Mouse (Mus musculus) R1 (cell line): Measurements from ENCODE around the gene Map3k3.
"Not testable (repeated sequence)": the region's sequence is repeated elsewhere in the genome, so short reads cannot be mapped to it uniquely, and the experiment has no call there.

ENCODE experiments used
- DNase-seq: peaks from one replicate; pipeline ENCODE4 v3.0.0-alpha.2; 2018; ENCODE audit warnings: low read depth, low spot score

Map3k3 gene

GRCm38 (mm10) chr11:106076321-106076720 lies 8.1 kb upstream of the Map3k3 start:
- peak; percentile 73 for DNase-seq

GRCm38 (mm10) chr11:106084911-106085561 lies 623 bp downstream of the Map3k3 start:
- DNase-seq = peak; percentile 75

GRCm38 (mm10) chr11:106098223-106098622 lies 13.8 kb downstream of the Map3k3 start:
- no peak for DNase-seq

GRCm38 (mm10) chr11:106102866-106103265 lies 18.5 kb downstream of the Map3k3 start:
- no peak for DNase-seq

GRCm38 (mm10) chr11:106106047-106106587 lies 21.7 kb downstream of the Map3k3 start:
- DNase-seq = no peak

- DNase-seq = no peak
These were observed 27.3 kb downstream of the Map3k3 start for GRCm38 (mm10) chr11:106111688-106112087.

GRCm38 (mm10) chr11:106122221-106122620 lies 37.8 kb downstream of the Map3k3 start:
- DNase-seq = no peak

GRCm38 (mm10) chr11:106122736-106123135 lies 38.3 kb downstream of the Map3k3 start:
- no peak for DNase-seq

- no peak for DNase-seq
These were observed 40.4 kb downstream of the Map3k3 start for GRCm38 (mm10) chr11:106124784-106125183.

GRCm38 (mm10) chr11:106125827-106126226 lies 41.4 kb downstream of the Map3k3 start:
- no peak for DNase-seq

- not testable (repeated sequence) for DNase-seq
These were observed 42.4 kb downstream of the Map3k3 start for GRCm38 (mm10) chr11:106126727-106127373.

GRCm38 (mm10) chr11:106129477-106129876 lies 45.1 kb downstream of the Map3k3 start:
- DNase-seq = no peak

- no peak for DNase-seq
These were observed 48.1 kb downstream of the Map3k3 start for GRCm38 (mm10) chr11:106132516-106132915.

GRCm38 (mm10) chr11:106134580-106135528 lies 50.4 kb downstream of the Map3k3 start:
- peak; percentile 59 for DNase-seq

- DNase-seq = no peak
These were observed 66.8 kb downstream of the Map3k3 start for GRCm38 (mm10) chr11:106151219-106151618.

- DNase-seq = no peak
These were observed 67.7 kb downstream of the Map3k3 start for GRCm38 (mm10) chr11:106152132-106152531.

- no peak for DNase-seq
These were observed 69.7 kb downstream of the Map3k3 start for GRCm38 (mm10) chr11:106154091-106154490.

GRCm38 (mm10) chr11:106154770-106155169 lies 70.4 kb downstream of the Map3k3 start:
- DNase-seq = no peak

- DNase-seq = no peak
These were observed 71.3 kb downstream of the Map3k3 start for GRCm38 (mm10) chr11:106155761-106156160.

GRCm38 (mm10) chr11:106156257-106156656 lies 71.8 kb downstream of the Map3k3 start:
- DNase-seq = no peak

GRCm38 (mm10) chr11:106157154-106157553 lies 72.7 kb downstream of the Map3k3 start:
- DNase-seq = no peak
